In genomic region chr10:93268339-93268738, GRCm38 (mm10) we compare ENCODE assay signal across 29 mouse cellular contexts. TPM values are rescaled to one million over a fixed set of nuclear protein-coding genes. Genes with fewer than 3 reads are reported as not detected.
DNase-seq lines count a peak whose midpoint lies in the region; ATAC-seq and TF ChIP-seq lines count a peak whose summit lies in the region.
"Had no signal": no experiment of that assay in that cellular context is flagged by ENCODE, and none has a peak within 500 bp of the region (broad histone marks: within the 10 kb centered on the region; RNA-seq: fewer than 3 reads in every experiment).

No protein-coding gene starts in this region.

- peaks cover 90% of the 10 kb centered on the region for H3K4me1 ChIP-seq in bone marrow macrophage, adult 2 months (ENCODE audit: control insufficient read depth, insufficient read depth, low read length)
- peaks cover 16% of the 10 kb centered on the region for H3K4me1 ChIP-seq in forebrain, embryonic 14.5 days (ENCODE audit: control insufficient read depth, insufficient read depth, low read length)
- H3K4me1 ChIP-seq in kidney, adult 2 months (ENCODE audit: control insufficient read depth, insufficient read depth, low read length): peaks cover 14% of the 10 kb centered on the region; the same call in 1 of the 2 replicates

- no peak overlapping the region for H3K9ac ChIP-seq in forebrain, embryonic 14.5 days (ENCODE audit: low read length)
- H3K9ac ChIP-seq: embryonic facial prominence, embryonic 13.5 days; heart, embryonic 15.5 days; limb, embryonic 13.5 days; liver, embryonic 13.5 days; midbrain, embryonic 15.5 days; neural tube, embryonic 13.5 days had no signal

- no peak for TF ChIP-seq POLR2A in bone marrow macrophage, adult 2 months (IDR thresholded peaks at IDR 0.05; ENCODE audit: borderline replicate concordance, low read depth, low read length)
- no peak for TF ChIP-seq POLR2A in kidney, adult 2 months (IDR thresholded peaks at IDR 0.05; ENCODE audit: low read depth, low read length)

- TF ChIP-seq CTCF in bone marrow macrophage, adult 2 months (IDR thresholded peaks at IDR 0.05; ENCODE audit: low read depth, low read length): no peak
- no peak for TF ChIP-seq CTCF in kidney, adult 2 months (conservative IDR thresholded peaks at IDR 0.05; ENCODE audit: insufficient read depth, insufficient read length, low read depth, low read length)

- WGBS in forebrain, embryonic 14.5 days: 95% methylated on average over 3 of the region's 3 CpGs
- WGBS in kidney, adult 2 months: 85% methylated on average over 3 of the region's 3 CpGs

- peak; percentile 26 for DNase-seq in lung, postnatal 25 days (ENCODE audit: low spot score)
- DNase-seq in lung, postnatal 14 days: no peak
- no peak for DNase-seq in layer of hippocampus, adult 8-10 months (ENCODE audit: low spot score in 2 of 2)
- no peak for DNase-seq in forebrain, embryonic 14.5 days (ENCODE audit: low spot score)
- no peak for DNase-seq in kidney, adult 2 months
- DNase-seq: adrenal gland, adult 8-10 months; cerebellum, adult 11-12 months; cerebellum, adult 9-11 months; embryo, embryonic 11 days; kidney, adult 8-10 months; kidney, postnatal 4 days; liver, embryonic 13.5 days; lung, adult 18-20 months; right cerebral cortex, adult 18-20 months; spleen, adult 18-20 months; thymus, postnatal 14 days had no signal

- no peaks in the 10 kb centered on the region for H3K27me3 ChIP-seq in forebrain, embryonic 14.5 days (replicated peaks; ENCODE audit: control insufficient read depth, insufficient read depth, low read length)
- no peaks in the 10 kb centered on the region for H3K27me3 ChIP-seq in kidney, adult 2 months (replicated peaks; ENCODE audit: control insufficient read depth, insufficient read depth, low read length)
- H3K27me3 ChIP-seq: embryonic facial prominence, embryonic 13.5 days; heart, embryonic 15.5 days; limb, embryonic 13.5 days; liver, embryonic 13.5 days; midbrain, embryonic 15.5 days; neural tube, embryonic 13.5 days had no signal

- H3K9me3 ChIP-seq in forebrain, embryonic 14.5 days (replicated peaks; ENCODE audit: control insufficient read depth, low read length): no peaks in the 10 kb centered on the region
- H3K9me3 ChIP-seq: embryonic facial prominence, embryonic 13.5 days; forebrain, embryonic 10.5 days; G1E; heart, embryonic 15.5 days; limb, embryonic 13.5 days; liver, embryonic 13.5 days; midbrain, embryonic 15.5 days; neural tube, embryonic 13.5 days had no signal

- ATAC-seq in megakaryocyte progenitor cell, adult 5-6 weeks (replicated peaks; ENCODE audit: poor library complexity): peak; percentile 74
- ATAC-seq in forebrain, embryonic 14.5 days: no peak
- ATAC-seq: forebrain, embryonic 16.5 days; hindbrain, embryonic 16.5 days; lung, postnatal 0 days; midbrain, embryonic 15.5 days had no signal

- no peaks in the 10 kb centered on the region for H3K36me3 ChIP-seq in forebrain, embryonic 14.5 days (ENCODE audit: control insufficient read depth, insufficient read depth, low read length)
- no peaks in the 10 kb centered on the region for H3K36me3 ChIP-seq in kidney, adult 2 months (ENCODE audit: control insufficient read depth, insufficient read depth, low read length)
- H3K36me3 ChIP-seq: midbrain, embryonic 15.5 days had no signal

- peak overlapping the region; percentile 96 for H3K27ac ChIP-seq in bone marrow macrophage, adult 2 months (ENCODE audit: insufficient read depth, low read depth, low read length)
- H3K27ac ChIP-seq in forebrain, embryonic 14.5 days (ENCODE audit: low read depth, low read length): no peak overlapping the region
- no peak overlapping the region for H3K27ac ChIP-seq in kidney, adult 2 months (ENCODE audit: insufficient read depth, low read depth, low read length)
- H3K27ac ChIP-seq: embryonic facial prominence, embryonic 13.5 days; forebrain, embryonic 10.5 days; heart, embryonic 15.5 days; kidney, postnatal 0 days; limb, embryonic 13.5 days; liver, embryonic 13.5 days; midbrain, embryonic 15.5 days; neural tube, embryonic 13.5 days had no signal

- peak overlapping the region; percentile 28; the same call in 1 of the 2 replicates for H3K4me3 ChIP-seq in bone marrow macrophage, adult 2 months (ENCODE audit: insufficient read depth, low read length)
- H3K4me3 ChIP-seq in forebrain, embryonic 14.5 days (ENCODE audit: low read depth, low read length): no peak overlapping the region
- no peak overlapping the region for H3K4me3 ChIP-seq in kidney, adult 2 months (ENCODE audit: insufficient read depth, low read depth, low read length)
- H3K4me3 ChIP-seq: embryonic facial prominence, embryonic 13.5 days; forebrain, embryonic 10.5 days; heart, embryonic 15.5 days; limb, embryonic 13.5 days; liver, embryonic 13.5 days; midbrain, embryonic 15.5 days; neural tube, embryonic 13.5 days had no signal

- no peak overlapping the region for H3K4me2 ChIP-seq in forebrain, embryonic 14.5 days (ENCODE audit: low read length)
- H3K4me2 ChIP-seq: embryonic facial prominence, embryonic 13.5 days; heart, embryonic 15.5 days; limb, embryonic 13.5 days; liver, embryonic 13.5 days; midbrain, embryonic 15.5 days; neural tube, embryonic 13.5 days had no signal

RNA-seq across cellular contexts. Expression of gene Elk3, which starts 42.6 kb away (rescaled TPM):
- polyA plus RNA-seq in bone marrow macrophage, adult 2 months (2012; ENCODE audit: insufficient read depth, insufficient read length, missing spikeins): 57.2 and 65.1 TPM in 2 replicates
- total RNA-seq in megakaryocyte progenitor cell, adult 5-6 weeks (2015): 27.0 and 28.4 TPM in 2 replicates
- 15.9 and 17.6 TPM in 2 replicates for total RNA-seq in megakaryocyte progenitor cell, adult 5-6 weeks (2017)
- total RNA-seq in layer of hippocampus, adult 8-10 months (2022): 10 to 100 TPM in 2 of 4 experiments, 1 to 10 TPM in 2; 7.5 to 18.4 (median 12.0) TPM
- polyA plus RNA-seq in forebrain, embryonic 14.5 days (2014; fragmentation: Nextera tagmentation; extraction: Ambion mirVana): 7.0 and 11.0 TPM in 2 replicates
- 27.5 and 28.1 TPM in 2 replicates for polyA plus RNA-seq in kidney, adult 2 months (2012; rRNA removed)
- polyA plus RNA-seq: G1E had no signal
